Comparison of ENCODE assay signal across 8 mouse cellular contexts in the genomic region with DNA sequence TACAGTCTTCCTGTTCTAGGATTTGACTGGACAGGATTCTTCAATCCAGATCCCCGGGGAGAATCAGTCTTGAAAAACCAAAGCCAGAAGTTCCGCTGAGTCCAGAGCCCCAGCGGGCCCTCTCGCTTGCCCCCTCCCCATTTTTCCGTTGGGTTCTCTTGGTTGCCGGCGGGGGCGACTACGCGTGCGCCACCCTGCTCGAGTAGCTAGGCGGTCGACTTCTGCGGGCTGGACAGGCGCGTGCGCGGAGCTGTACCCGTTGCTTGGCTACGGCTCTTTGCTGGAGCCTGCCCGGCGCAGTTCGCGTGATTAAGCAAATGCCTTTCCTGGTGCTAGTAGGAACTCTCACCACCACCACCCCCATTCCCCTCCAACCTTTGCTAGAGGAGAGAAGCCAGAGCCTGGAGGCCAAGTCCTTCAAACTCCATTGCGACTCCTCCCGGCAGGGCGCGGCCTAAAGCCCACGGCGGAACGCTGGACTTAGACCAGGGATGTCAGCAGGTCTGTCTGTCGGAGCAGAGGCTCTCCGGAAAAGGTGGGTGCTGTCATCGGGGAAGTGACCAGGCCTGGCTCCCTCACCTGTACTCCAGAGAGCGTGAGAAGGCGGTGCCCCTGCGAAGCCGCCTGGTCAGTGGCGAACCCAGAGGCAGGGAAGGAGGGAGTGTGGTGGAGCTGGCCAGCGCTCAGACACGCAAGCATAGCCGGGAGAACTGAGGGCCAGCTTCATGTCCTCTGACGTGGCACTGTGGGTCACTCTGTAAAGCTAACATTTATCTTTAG. TPM values are rescaled to one million over a fixed set of nuclear protein-coding genes. Genes with fewer than 3 reads are reported as not detected.
DNase-seq lines count a peak whose midpoint lies in the region; ATAC-seq and TF ChIP-seq lines count a peak whose summit lies in the region.

No protein-coding gene starts in this region.

- H3K4me1 ChIP-seq in embryonic fibroblast, embryonic 13.5 days (ENCODE audit: control insufficient read depth, insufficient read depth, low read length) = no peaks in the 10 kb centered on the region; the same call in 1 of the 2 replicates
- peaks cover 34% of the 10 kb centered on the region for H3K4me1 ChIP-seq in heart, embryonic 12.5 days (replicated peaks)
- H3K4me1 ChIP-seq in liver, embryonic 11.5 days (replicated peaks; ENCODE audit: control insufficient read depth, insufficient read depth, low read length) = peaks cover 27% of the 10 kb centered on the region

- no peak for TF ChIP-seq CTCF in embryonic fibroblast, embryonic 13.5 days (IDR thresholded peaks at IDR 0.05; ENCODE audit: borderline replicate concordance, insufficient read depth, low read length)

- peak; percentile 94 for DNase-seq in 3T3-L1 (ENCODE audit: low read depth, low spot score)
- peak; percentile 97 to 100 for DNase-seq in adrenal gland, adult (ENCODE audit: inconsistent age in 2 of 2, low spot score in 1 of 2)
- DNase-seq in kidney, postnatal 14 days = peak; percentile 97
- peak; percentile 100 for DNase-seq in liver, embryonic 11.5 days (ENCODE audit: low spot score)
- DNase-seq in testis, postnatal 10 days (ENCODE audit: low spot score) = peak; percentile 91

- H3K4me2 ChIP-seq in heart, embryonic 12.5 days = peak overlapping the region; percentile 76
- H3K4me2 ChIP-seq in liver, embryonic 11.5 days = peak overlapping the region; percentile 89

- H3K27me3 ChIP-seq in heart, embryonic 12.5 days (replicated peaks) = no peaks in the 10 kb centered on the region
- H3K27me3 ChIP-seq in liver, embryonic 11.5 days (replicated peaks; ENCODE audit: control insufficient read depth, insufficient read depth, low read length) = no peaks in the 10 kb centered on the region

- H3K9me3 ChIP-seq in heart, embryonic 12.5 days (replicated peaks) = no peaks in the 10 kb centered on the region
- H3K9me3 ChIP-seq in liver, embryonic 11.5 days (ENCODE audit: control insufficient read depth, low read length) = no peaks in the 10 kb centered on the region

- H3K9ac ChIP-seq in heart, embryonic 12.5 days = peak overlapping the region; percentile 73
- peak overlapping the region; percentile 74 for H3K9ac ChIP-seq in liver, embryonic 11.5 days (ENCODE audit: low read depth, low read length)

- peak; percentile 73 for TF ChIP-seq POLR2A in embryonic fibroblast, embryonic 13.5 days (IDR thresholded peaks at IDR 0.05; ENCODE audit: low read depth, low read length)

- H3K27ac ChIP-seq in embryonic fibroblast, embryonic 13.5 days (ENCODE audit: insufficient read depth, low read length) = peak overlapping the region; percentile 94
- peak overlapping the region; percentile 93 for H3K27ac ChIP-seq in heart, embryonic 12.5 days (ENCODE audit: poor library complexity, severe bottlenecking)
- H3K27ac ChIP-seq in liver, embryonic 11.5 days (ENCODE audit: low read depth, low read length) = peak overlapping the region; percentile 78

- peaks cover 13% of the 10 kb centered on the region for H3K36me3 ChIP-seq in heart, embryonic 12.5 days
- peaks cover 8% of the 10 kb centered on the region for H3K36me3 ChIP-seq in liver, embryonic 11.5 days (ENCODE audit: control insufficient read depth, insufficient read depth, low read length)

- under 1% methylated on average over 44 of the region's 44 CpGs for WGBS in heart, embryonic 12.5 days
- under 1% methylated on average over 44 of the region's 44 CpGs for WGBS in liver, embryonic 11.5 days

- ATAC-seq in heart, embryonic 12.5 days (ENCODE audit: insufficient number of reproducible peaks, low FRiP score) = peak; percentile 90
- ATAC-seq in liver, embryonic 11.5 days (replicated peaks; ENCODE audit: low FRiP score) = peak; percentile 87
- ATAC-seq in monocyte, adult 5-6 weeks (replicated peaks; ENCODE audit: insufficient number of reproducible peaks, low FRiP score, low TSS enrichment, poor library complexity, severe bottlenecking) = peak; percentile 51

- peak overlapping the region; percentile 65 for H3K4me3 ChIP-seq in embryonic fibroblast, embryonic 13.5 days (ENCODE audit: insufficient read depth, low read length)
- H3K4me3 ChIP-seq in heart, embryonic 12.5 days = peak overlapping the region; percentile 97
- peak overlapping the region; percentile 85 for H3K4me3 ChIP-seq in liver, embryonic 11.5 days (ENCODE audit: low read depth, low read length)

RNA-seq across cellular contexts. Expression of gene Sec16a, which starts 0.8 kb away (rescaled TPM):
- polyA plus RNA-seq in embryonic fibroblast, embryonic 13.5 days (2011; ENCODE audit: insufficient read length, low read depth, missing spikeins) = 59.4 and 70.1 TPM in 2 replicates
- polyA plus RNA-seq in heart, embryonic 12.5 days (2016; fragmentation: Nextera tagmentation; extraction: Ambion mirVana) = 22.6 and 24.5 TPM in 2 replicates
- polyA plus RNA-seq in liver, embryonic 11.5 days (2014; fragmentation: Nextera tagmentation; extraction: Ambion mirVana) = 33.7 TPM in 2 replicates
- 40.0 to 69.7 TPM (median 50.1 TPM) in 3 replicates for total RNA-seq in monocyte, adult 5-6 weeks (2017)

RNA-seq across cellular contexts. Expression of gene Inpp5e, which starts 36.9 kb away (rescaled TPM):
- polyA plus RNA-seq in embryonic fibroblast, embryonic 13.5 days (2011; ENCODE audit: insufficient read length, low read depth, missing spikeins) = 11.6 and 17.1 TPM in 2 replicates
- 17.7 and 19.1 TPM in 2 replicates for polyA plus RNA-seq in heart, embryonic 12.5 days (2016; fragmentation: Nextera tagmentation; extraction: Ambion mirVana)
- polyA plus RNA-seq in liver, embryonic 11.5 days (2014; fragmentation: Nextera tagmentation; extraction: Ambion mirVana) = 17.7 and 19.2 TPM in 2 replicates
- 6.1 to 17.0 TPM (median 8.7 TPM) in 3 replicates for total RNA-seq in monocyte, adult 5-6 weeks (2017)

RNA-seq across cellular contexts. Expression of gene Pmpca, which starts 56.7 kb away (rescaled TPM):
- 100 and 101 TPM in 2 replicates for polyA plus RNA-seq in embryonic fibroblast, embryonic 13.5 days (2011; ENCODE audit: insufficient read length, low read depth, missing spikeins)
- polyA plus RNA-seq in heart, embryonic 12.5 days (2016; fragmentation: Nextera tagmentation; extraction: Ambion mirVana) = 142 and 145 TPM in 2 replicates
- 147 and 150 TPM in 2 replicates for polyA plus RNA-seq in liver, embryonic 11.5 days (2014; fragmentation: Nextera tagmentation; extraction: Ambion mirVana)
- 54.9 to 68.4 TPM (median 59.0 TPM) in 3 replicates for total RNA-seq in monocyte, adult 5-6 weeks (2017)

RNA-seq across cellular contexts. Expression of gene Entr1, which starts 56.7 kb away (rescaled TPM):
- 75.7 and 76.1 TPM in 2 replicates for polyA plus RNA-seq in embryonic fibroblast, embryonic 13.5 days (2011; ENCODE audit: insufficient read length, low read depth, missing spikeins)
- polyA plus RNA-seq in heart, embryonic 12.5 days (2016; fragmentation: Nextera tagmentation; extraction: Ambion mirVana) = 91.7 and 95.5 TPM in 2 replicates
- 94.4 and 95.7 TPM in 2 replicates for polyA plus RNA-seq in liver, embryonic 11.5 days (2014; fragmentation: Nextera tagmentation; extraction: Ambion mirVana)
- 83.7 to 122 TPM (median 118 TPM) in 3 replicates for total RNA-seq in monocyte, adult 5-6 weeks (2017)

Comparison
In these comparisons a context has a peak if more than half of its experiments do, and no peak if none do; other contexts are left out.
1. Peak in every context shown above with its lines: DNase-seq, ATAC-seq, H3K4me3 ChIP-seq and H3K27ac ChIP-seq.